Mouse (Mus musculus) hindbrain, embryonic 11.5 days (tissue): ENCODE measurements around the gene BC030867. TPM values are rescaled to one million over a fixed set of nuclear protein-coding genes. Genes with fewer than 3 reads are reported as not detected.

ENCODE experiments used
- polyA plus RNA-seq: library from polyadenylated mRNA; unstranded; fragments of >200 nt; fragmentation: Nextera tagmentation; extraction: Ambion mirVana; gene quantifications from 2 replicates; pipeline ENCODE4 v1.2.1, GENCODE M21; 2014

The BC030867 gene
- polyA plus RNA-seq, 1 experiment from 2014 or later, result 14.0 TPM

Other genes with a start within 250 kb of the BC030867 start
- gene Mpp3, start 220.4 kb upstream of the BC030867 start, polyA plus RNA-seq, result 23.3 and 26.5 TPM in 2 replicates
- gene Cd300lg, start 207.4 kb upstream of the BC030867 start, polyA plus RNA-seq, result 0.09 and 0.13 TPM in 2 replicates
- 9.8 and 11.7 TPM in 2 replicates for gene Mpp2, start 160.4 kb upstream of the BC030867 start, polyA plus RNA-seq
- gene Ppy, start 147.6 kb upstream of the BC030867 start, polyA plus RNA-seq, result not detected in 2 replicates
- gene Pyy, start 141.1 kb upstream of the BC030867 start, polyA plus RNA-seq, result 1.7 and 2.7 TPM in 2 replicates
- 0.14 TPM in 1 of 2 replicates, not detected in the other for gene Nags, start 103.4 kb upstream of the BC030867 start, polyA plus RNA-seq
- gene Tmem101, start 92.5 kb upstream of the BC030867 start, polyA plus RNA-seq, result 33.2 and 34.4 TPM in 2 replicates
- 76.0 and 80.1 TPM in 2 replicates for gene Lsm12, start 63.6 kb upstream of the BC030867 start, polyA plus RNA-seq
- 28.8 and 31.9 TPM in 2 replicates for gene G6pc3, start 59.3 kb upstream of the BC030867 start, polyA plus RNA-seq
- gene Hdac5, start 18.7 kb upstream of the BC030867 start, polyA plus RNA-seq, result 32.2 and 36.6 TPM in 2 replicates
- 0.06 and 0.08 TPM in 2 replicates for gene Asb16, start 19.9 kb downstream of the BC030867 start, polyA plus RNA-seq
- 64.0 and 65.2 TPM in 2 replicates for gene Tmub2, start 36.0 kb downstream of the BC030867 start, polyA plus RNA-seq
- 17.5 and 22.0 TPM in 2 replicates for gene Atxn7l3, start 47.7 kb downstream of the BC030867 start, polyA plus RNA-seq
- gene Ubtf, start 70.9 kb downstream of the BC030867 start, polyA plus RNA-seq, result 82.1 and 83.4 TPM in 2 replicates
- 25.8 and 28.1 TPM in 2 replicates for gene Slc4a1, start 117.3 kb downstream of the BC030867 start, polyA plus RNA-seq
- 43.3 and 47.8 TPM in 2 replicates for gene Rundc3a, start 144.5 kb downstream of the BC030867 start, polyA plus RNA-seq
- gene Slc25a39, start 159.1 kb downstream of the BC030867 start, polyA plus RNA-seq, result 152 and 166 TPM in 2 replicates
- gene Grn, start 181.4 kb downstream of the BC030867 start, polyA plus RNA-seq, result 43.3 and 47.2 TPM in 2 replicates
- 10.7 and 11.7 TPM in 2 replicates for gene Fam171a2, start 198.8 kb downstream of the BC030867 start, polyA plus RNA-seq
- gene Itga2b, start 221.2 kb downstream of the BC030867 start, polyA plus RNA-seq, result 3.9 and 5.5 TPM in 2 replicates